Mouse (Mus musculus): ENCODE results near the gene Fosl1. TPM values are rescaled to one million over a fixed set of nuclear protein-coding genes. Genes with fewer than 3 reads are reported as not detected.

The Fosl1 gene
- polyA plus RNA-seq, 1 experiment = 0.36 TPM

- TF ChIP-seq CTCF (IDR thresholded peaks at IDR 0.05; ENCODE audit: insufficient read depth, low read length) (no peak), POLR2A (IDR thresholded peaks at IDR 0.05; ENCODE audit: borderline replicate concordance, extremely low read depth, low read depth, low read length) (peak; percentile 36; the same call in 1 of the 2 replicates)
- H3K4me1 ChIP-seq (ENCODE audit: control insufficient read depth, insufficient read depth, low read length) = peaks cover 17% of the 10 kb centered on the region
- DNase-seq = peak; percentile 80
- under 1% methylated on average over 47 of the region's 48 CpGs for WGBS
- peak overlapping the region; percentile 98 for H3K4me3 ChIP-seq (replicated peaks; ENCODE audit: extremely low read depth, low read depth, low read length)
Measured at GRCm38 (mm10) chr19:5424092-5424781, 23.1 kb upstream of the Fosl1 start.

GRCm38 (mm10) chr19:5424782-5425741, 22.3 kb upstream of the Fosl1 start, which contains the start of the genes Drap1 and AI837181:
Gene Drap1 (minus strand): TSS chr19:5424979.
Gene AI837181 (plus strand): TSS chr19:5425144.
- peak within 1 kb of the TSS; percentile 98 for H3K4me3 ChIP-seq (replicated peaks; ENCODE audit: extremely low read depth, low read depth, low read length)
- TF ChIP-seq POLR2A (IDR thresholded peaks at IDR 0.05; ENCODE audit: borderline replicate concordance, extremely low read depth, low read depth, low read length) = peak; percentile 58; the same call in 1 of the 2 replicates
- TF ChIP-seq CTCF (IDR thresholded peaks at IDR 0.05; ENCODE audit: insufficient read depth, low read length) = no peak
- under 1% methylated on average over 66 of the region's 87 CpGs for WGBS
- peak; percentile 89 for DNase-seq
- peaks cover 17% of the 10 kb centered on the region for H3K4me1 ChIP-seq (ENCODE audit: control insufficient read depth, insufficient read depth, low read length)

GRCm38 (mm10) chr19:5425906-5426565, 21.3 kb upstream of the Fosl1 start:
- TF ChIP-seq POLR2A (IDR thresholded peaks at IDR 0.05; ENCODE audit: borderline replicate concordance, extremely low read depth, low read depth, low read length) = no peak
- no peak for TF ChIP-seq CTCF (IDR thresholded peaks at IDR 0.05; ENCODE audit: insufficient read depth, low read length)
- no peak for DNase-seq
- Histone ChIP-seq H3K4me1 (ENCODE audit: control insufficient read depth, insufficient read depth, low read length) (peaks cover 17% of the 10 kb centered on the region), H3K4me3 (replicated peaks; ENCODE audit: extremely low read depth, low read depth, low read length) (peak overlapping the region; percentile 98)
- 80% methylated on average over 18 of the region's 18 CpGs for WGBS

- WGBS = 87% methylated on average over 13 of the region's 13 CpGs
- peaks cover 17% of the 10 kb centered on the region for H3K4me1 ChIP-seq (ENCODE audit: control insufficient read depth, insufficient read depth, low read length)
- DNase-seq = no peak
- no peak overlapping the region for H3K4me3 ChIP-seq (replicated peaks; ENCODE audit: extremely low read depth, low read depth, low read length)
- no peak for TF ChIP-seq CTCF (IDR thresholded peaks at IDR 0.05; ENCODE audit: insufficient read depth, low read length)
- no peak for TF ChIP-seq POLR2A (IDR thresholded peaks at IDR 0.05; ENCODE audit: borderline replicate concordance, extremely low read depth, low read depth, low read length)
Measured at GRCm38 (mm10) chr19:5426640-5427290, 20.6 kb upstream of the Fosl1 start.

GRCm38 (mm10) chr19:5428083-5428482, 19.3 kb upstream of the Fosl1 start:
- Histone ChIP-seq H3K4me3 (replicated peaks; ENCODE audit: extremely low read depth, low read depth, low read length) (no peak overlapping the region), H3K4me1 (ENCODE audit: control insufficient read depth, insufficient read depth, low read length) (peaks cover 22% of the 10 kb centered on the region)
- WGBS = 78% methylated on average over 2 of the region's 2 CpGs
- no peak for DNase-seq
- no peak for TF ChIP-seq POLR2A (IDR thresholded peaks at IDR 0.05; ENCODE audit: borderline replicate concordance, extremely low read depth, low read depth, low read length)
- no peak for TF ChIP-seq CTCF (IDR thresholded peaks at IDR 0.05; ENCODE audit: insufficient read depth, low read length)

- no peak overlapping the region for H3K4me3 ChIP-seq (replicated peaks; ENCODE audit: extremely low read depth, low read depth, low read length)
- peaks cover 27% of the 10 kb centered on the region for H3K4me1 ChIP-seq (ENCODE audit: control insufficient read depth, insufficient read depth, low read length)
- TF ChIP-seq CTCF (IDR thresholded peaks at IDR 0.05; ENCODE audit: insufficient read depth, low read length) (no peak), POLR2A (IDR thresholded peaks at IDR 0.05; ENCODE audit: borderline replicate concordance, extremely low read depth, low read depth, low read length) (no peak)
- no peak for DNase-seq
- 54% methylated on average over 4 of the region's 4 CpGs for WGBS
Measured at GRCm38 (mm10) chr19:5429219-5429618, 18.1 kb upstream of the Fosl1 start.

- TF ChIP-seq POLR2A (IDR thresholded peaks at IDR 0.05; ENCODE audit: borderline replicate concordance, extremely low read depth, low read depth, low read length) (no peak), CTCF (IDR thresholded peaks at IDR 0.05; ENCODE audit: insufficient read depth, low read length) (no peak)
- Histone ChIP-seq H3K4me1 (ENCODE audit: control insufficient read depth, insufficient read depth, low read length) (peaks cover 27% of the 10 kb centered on the region), H3K4me3 (replicated peaks; ENCODE audit: extremely low read depth, low read depth, low read length) (no peak overlapping the region)
- 32% methylated on average over 8 of the region's 8 CpGs for WGBS
- DNase-seq = no peak
Measured at GRCm38 (mm10) chr19:5429806-5430205, 17.5 kb upstream of the Fosl1 start.

GRCm38 (mm10) chr19:5430408-5430807, 16.9 kb upstream of the Fosl1 start:
- TF ChIP-seq CTCF (IDR thresholded peaks at IDR 0.05; ENCODE audit: insufficient read depth, low read length) (no peak), POLR2A (IDR thresholded peaks at IDR 0.05; ENCODE audit: borderline replicate concordance, extremely low read depth, low read depth, low read length) (no peak)
- no peak overlapping the region for H3K4me3 ChIP-seq (replicated peaks; ENCODE audit: extremely low read depth, low read depth, low read length)
- DNase-seq = no peak
- peaks cover 27% of the 10 kb centered on the region for H3K4me1 ChIP-seq (ENCODE audit: control insufficient read depth, insufficient read depth, low read length)
- WGBS = 59% methylated on average over 1 of the region's 1 CpGs

All from lung, adult 2 months (tissue).